Mouse (Mus musculus): ENCODE results near the gene Hes5.

- TF ChIP-seq CTCF (IDR thresholded peaks at IDR 0.05; ENCODE audit: low read depth): no peak
- TF ChIP-seq EP300 (IDR thresholded peaks at IDR 0.05; ENCODE audit: low read depth): no peak
Observed at GRCm38 (mm10) chr4:154940156-154940555, 20.6 kb upstream of the Hes5 start.

Data from liver, postnatal 0 days (tissue).